Mouse (Mus musculus) lung, postnatal 0 days (tissue): Measurements from ENCODE around the gene Mtss1l. TPM values are rescaled to one million over a fixed set of nuclear protein-coding genes. Genes with fewer than 3 reads are reported as not detected.

Source experiments
- ATAC-seq: fragments of 200-750 bp; cut with Nextera tagmentation; 2 replicates; pipeline ENCODE4 v1.8.0; 2017; ENCODE audit warnings: moderate library complexity
- DNase-seq: peaks from one replicate; pipeline ENCODE4 v3.0.0-alpha.2; 2016; ENCODE audit warnings: low spot score
- H3K27ac ChIP-seq: fragments of 300-500 bp; sonication (generic); 2 replicates; pipeline ENCODE4 v1.5.1; 2014; ENCODE audit warnings: antibody characterized with exemption, mild to moderate bottlenecking, low read length, mixed read lengths
- H3K27me3 ChIP-seq: fragments of 300-500 bp; sonication (generic); replicated peaks from 2 replicates; pipeline ENCODE4 v1.6.1; 2014; ENCODE audit warnings: low read length, mixed read lengths; ENCODE audit not compliant: insufficient read depth
- H3K36me3 ChIP-seq: fragments of 300-500 bp; sonication (generic); 2 replicates; pipeline ENCODE4 v1.6.1; 2014; ENCODE audit warnings: low read length, mixed read lengths; ENCODE audit not compliant: insufficient read depth
- H3K4me1 ChIP-seq: fragments of 300-500 bp; sonication (generic); 2 replicates; pipeline ENCODE4 v1.6.1; 2014; ENCODE audit warnings: antibody characterized with exemption, low read depth, low read length, mixed read lengths; ENCODE audit not compliant: insufficient read depth
- H3K4me2 ChIP-seq: fragments of 300-500 bp; sonication (generic); replicated peaks from 2 replicates; pipeline ENCODE4 v1.6.1; 2014; ENCODE audit warnings: low read depth, mild to moderate bottlenecking, low read length, moderate library complexity, mixed read lengths
- H3K4me3 ChIP-seq: fragments of 300-500 bp; sonication (generic); 2 replicates; pipeline ENCODE4 v1.5.1; 2014; ENCODE audit warnings: low read depth, low read length
- H3K9ac ChIP-seq: fragments of 300-500 bp; sonication (generic); replicated peaks from 2 replicates; pipeline ENCODE4 v1.6.1; 2014; ENCODE audit warnings: low read depth, mild to moderate bottlenecking
- H3K9me3 ChIP-seq: fragments of 300-500 bp; sonication (generic); 2 replicates; pipeline ENCODE4 v1.6.1; 2016; ENCODE audit warnings: low read length, mixed read lengths
- CTCF ChIP-seq: IDR thresholded peaks from 2 replicates; pipeline ENCODE4 v1.5.1; 2016; ENCODE audit warnings: antibody characterized with exemption, mild to moderate bottlenecking
- EP300 ChIP-seq: IDR thresholded peaks from 2 replicates; pipeline ENCODE4 v1.6.1; 2016; ENCODE audit warnings: antibody characterized with exemption, mild to moderate bottlenecking, control low read depth
- WGBS: fragments of 180-500 bp; shearing (Covaris S2); extraction: QIAGEN DNeasy Blood & Tissue Kit; methylation state at CpG from one replicate; pipeline ENCODE4 v1.1.7; 2014; 5-methylcytosine and 5-hydroxymethylcytosine counted together
- polyA plus RNA-seq: library from polyadenylated mRNA; unstranded; fragments of >200 nt; fragmentation: Nextera tagmentation; extraction: Ambion mirVana; gene quantifications from 2 replicates; pipeline ENCODE4 v1.2.1, GENCODE M21; 2015

Gene Mtss1l
- polyA plus RNA-seq, 1 experiment from 2014 or later, result 13.8 TPM

DNA sequence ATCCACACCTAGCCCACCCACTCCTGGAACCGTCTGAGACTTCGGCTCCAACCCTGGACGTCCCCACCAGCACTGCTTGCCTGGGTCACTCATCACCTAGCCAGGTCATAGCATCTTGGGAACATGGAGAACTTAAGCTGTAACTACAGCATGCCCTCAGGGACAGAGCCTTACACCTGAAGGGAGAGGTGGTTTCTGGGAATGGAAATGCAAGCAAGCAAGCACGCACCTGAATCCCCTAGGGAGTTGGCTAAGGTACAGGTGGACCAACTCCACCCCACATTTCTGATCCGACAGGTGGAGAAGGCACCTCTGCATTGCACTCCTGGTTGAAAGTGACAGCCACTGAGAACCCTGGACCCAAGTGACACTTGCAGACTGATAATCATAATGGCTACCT is 30.2 kb downstream of the Mtss1l start:
- TF ChIP-seq CTCF, result no peak
- no peak for TF ChIP-seq EP300
- Histone ChIP-seq H3K4me1 (no peaks in the 10 kb centered on the region), H3K9me3 (no peaks in the 10 kb centered on the region), H3K9ac (no peak overlapping the region), H3K4me2 (no peak overlapping the region), H3K27ac (no peak overlapping the region), H3K36me3 (no peaks in the 10 kb centered on the region), H3K27me3 (no peaks in the 10 kb centered on the region), H3K4me3 (no peak overlapping the region)
- ATAC-seq (no peak), DNase-seq (no peak)
- 72% methylated on average over 5 of the region's 5 CpGs for WGBS

DNA sequence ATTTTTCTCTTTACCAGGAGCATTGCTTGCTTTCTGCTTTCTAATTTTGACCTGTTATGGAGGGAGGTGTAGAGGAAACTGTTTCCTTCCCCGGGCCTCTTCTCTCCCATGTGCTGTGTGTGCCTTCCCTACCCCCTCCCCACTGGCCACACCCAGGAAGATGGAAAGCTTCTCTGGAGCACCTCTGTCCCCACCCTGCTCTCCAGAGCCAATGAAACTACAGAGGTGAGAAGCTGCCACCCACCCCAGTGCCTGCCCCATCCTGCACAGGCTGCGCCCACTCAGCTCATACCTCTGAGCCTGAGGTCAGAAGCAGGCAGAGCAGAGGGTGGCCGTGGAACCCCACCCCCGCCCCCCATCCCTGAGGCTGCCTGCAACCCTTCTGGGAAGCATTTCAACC is 33.4 kb downstream of the Mtss1l start:
- Histone ChIP-seq H3K4me1 (no peaks in the 10 kb centered on the region), H3K4me2 (no peak overlapping the region), H3K4me3 (no peak overlapping the region), H3K27me3 (no peaks in the 10 kb centered on the region), H3K9me3 (no peaks in the 10 kb centered on the region), H3K36me3 (no peaks in the 10 kb centered on the region), H3K9ac (no peak overlapping the region), H3K27ac (no peak overlapping the region)
- TF ChIP-seq CTCF (no peak), EP300 (no peak)
- WGBS, result 50% methylated on average over 4 of the region's 4 CpGs
- ATAC-seq (0 out of 2 replicates have a peak, but pooled peaks have one; percentile 13), DNase-seq (no peak)

DNA sequence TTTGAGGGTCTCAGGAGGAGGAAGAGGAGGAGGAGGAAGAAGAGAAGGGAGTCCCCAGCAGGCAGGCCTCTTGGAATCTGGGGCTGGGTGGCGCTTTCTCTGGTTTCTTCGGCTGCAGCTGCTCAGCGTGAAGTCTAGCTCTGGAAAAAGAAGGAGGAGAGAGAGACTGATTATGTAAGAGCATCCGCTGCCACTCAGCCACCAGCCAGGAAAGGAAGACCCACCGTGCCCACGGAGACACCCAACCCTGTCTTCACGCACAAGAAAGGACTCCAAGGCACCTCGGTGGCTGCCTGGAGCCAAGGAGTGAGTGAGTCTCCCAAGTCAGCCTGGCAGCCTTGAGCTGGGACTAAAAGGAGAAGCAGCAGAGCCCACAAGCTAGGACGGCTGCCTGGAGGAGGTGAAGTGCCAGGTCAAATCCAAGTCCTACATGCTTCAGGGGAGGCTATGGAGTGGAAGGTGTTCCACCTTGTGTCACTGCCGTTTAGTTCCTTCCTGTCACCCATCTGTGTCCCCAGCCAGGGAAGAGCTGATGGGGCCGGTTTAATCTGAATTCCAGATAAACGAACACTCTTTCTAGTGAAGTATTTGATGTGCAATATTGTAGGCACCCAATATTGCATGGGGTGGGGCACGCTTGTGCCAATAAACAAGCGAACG is 34.4 kb downstream of the Mtss1l start:
- no peaks in the 10 kb centered on the region; the same call in 1 of the 2 replicates for H3K4me1 ChIP-seq
- no peaks in the 10 kb centered on the region for H3K27me3 ChIP-seq
- no peaks in the 10 kb centered on the region for H3K9me3 ChIP-seq
- TF ChIP-seq CTCF (no peak), EP300 (no peak)
- H3K4me3 ChIP-seq, result no peak overlapping the region
- DNase-seq (no peak), ATAC-seq (no peak)
- no peak overlapping the region for H3K4me2 ChIP-seq
- no peak overlapping the region for H3K27ac ChIP-seq
- no peaks in the 10 kb centered on the region for H3K36me3 ChIP-seq
- H3K9ac ChIP-seq, result no peak overlapping the region
- 45% methylated on average over 15 of the region's 15 CpGs for WGBS

DNA sequence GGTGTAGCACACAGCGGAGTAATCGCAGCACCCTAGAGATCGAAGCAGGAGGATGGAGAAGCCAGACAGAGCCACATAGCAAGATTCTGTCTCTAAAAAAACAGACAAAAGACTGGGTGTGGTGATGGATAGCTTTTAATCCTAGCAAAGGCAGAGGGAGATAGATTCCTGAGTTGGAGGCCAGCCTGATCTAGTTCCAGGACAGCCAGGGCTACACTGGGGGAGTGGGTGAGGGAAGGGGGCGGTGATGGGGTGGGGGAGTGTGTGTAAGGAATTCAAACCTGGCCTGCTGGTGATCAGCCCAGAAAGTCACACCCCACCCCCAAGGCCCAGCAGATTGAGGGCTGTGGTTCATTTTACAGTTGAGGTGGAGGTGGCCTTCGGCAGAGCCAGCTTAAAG is 34.9 kb downstream of the Mtss1l start:
- H3K27ac ChIP-seq, result no peak overlapping the region
- H3K4me2 ChIP-seq, result no peak overlapping the region
- H3K9ac ChIP-seq, result no peak overlapping the region
- peaks cover 1% of the 10 kb centered on the region; the same call in 1 of the 2 replicates for H3K4me1 ChIP-seq
- no peaks in the 10 kb centered on the region for H3K9me3 ChIP-seq
- H3K27me3 ChIP-seq, result no peaks in the 10 kb centered on the region
- DNase-seq (no peak), ATAC-seq (no peak)
- WGBS, result 83% methylated on average over 5 of the region's 5 CpGs
- no peak overlapping the region for H3K4me3 ChIP-seq
- no peak for TF ChIP-seq CTCF
- TF ChIP-seq EP300, result no peak
- no peaks in the 10 kb centered on the region for H3K36me3 ChIP-seq

DNA sequence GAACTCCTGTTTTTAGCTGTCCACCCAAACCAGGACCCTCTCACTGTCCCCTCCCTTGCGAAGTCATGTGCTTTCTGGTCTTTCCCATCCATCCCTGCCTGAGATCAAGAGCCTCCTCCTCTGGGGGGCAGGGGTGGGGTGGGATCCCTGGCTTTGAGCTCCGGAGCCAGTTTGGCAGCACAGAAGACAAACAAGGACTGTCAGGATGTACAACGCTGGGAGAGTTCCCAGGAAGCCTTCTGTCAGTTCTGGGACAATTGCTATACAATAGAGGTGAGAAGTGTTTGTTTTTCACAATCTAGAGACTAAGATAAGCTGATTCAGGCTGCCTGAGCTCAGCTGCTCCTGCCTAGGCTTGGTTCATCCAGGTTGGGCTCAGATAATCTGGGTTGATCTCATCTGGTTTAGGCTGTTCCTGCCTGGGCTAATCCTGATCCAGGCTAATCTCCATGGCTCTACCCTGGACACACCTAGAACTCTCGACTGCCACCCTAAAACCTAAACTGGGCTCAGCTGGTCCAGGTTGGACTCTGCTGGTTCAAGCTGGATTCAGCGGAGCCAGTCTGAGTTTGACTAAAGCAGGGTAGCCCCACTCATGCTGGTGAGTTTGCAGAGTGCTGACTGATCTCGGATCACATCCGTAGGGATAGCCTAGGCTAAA is 39.1 kb downstream of the Mtss1l start:
- 54% methylated on average over 7 of the region's 7 CpGs for WGBS
- no peak overlapping the region for H3K4me3 ChIP-seq
- peak; percentile 64 for ATAC-seq

DNA sequence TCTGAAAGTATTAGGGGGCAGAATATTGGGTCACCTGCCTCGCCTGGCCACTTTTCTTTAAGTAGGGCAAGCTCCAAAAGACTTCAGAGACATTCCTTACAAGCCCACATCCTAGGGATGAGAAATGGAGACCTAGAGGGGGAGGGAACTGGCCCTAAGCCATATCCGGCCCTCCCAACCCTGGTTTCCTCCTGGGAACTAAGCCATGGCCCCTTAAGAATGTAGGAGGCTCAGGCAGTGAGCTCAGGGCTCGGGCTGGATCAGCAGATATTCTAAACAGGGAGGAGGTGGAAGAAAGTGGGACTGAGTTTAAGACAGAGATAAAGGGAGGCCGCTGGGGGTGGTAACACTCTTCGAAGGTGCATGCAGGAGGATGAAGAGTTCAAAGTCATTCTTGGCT is 39.9 kb downstream of the Mtss1l start:
- TF ChIP-seq CTCF (no peak), EP300 (peak; percentile 73)
- Histone ChIP-seq H3K9ac (no peak overlapping the region), H3K36me3 (no peaks in the 10 kb centered on the region), H3K27me3 (no peaks in the 10 kb centered on the region), H3K4me2 (no peak overlapping the region), H3K4me1 (peaks cover 3% of the 10 kb centered on the region; the same call in 1 of the 2 replicates), H3K9me3 (no peaks in the 10 kb centered on the region), H3K4me3 (no peak overlapping the region), H3K27ac (0 out of 2 replicates have a peak overlapping the region, but pooled peaks have one; percentile 14)
- 19% methylated on average over 5 of the region's 5 CpGs for WGBS
- DNase-seq (peak; percentile 79), ATAC-seq (peak; percentile 83)

More for the DNA sequence above, 39.1 kb downstream of the Mtss1l start:
- Histone ChIP-seq H3K9me3 (no peaks in the 10 kb centered on the region), H3K4me2 (no peak overlapping the region), H3K4me1 (peaks cover 3% of the 10 kb centered on the region; the same call in 1 of the 2 replicates), H3K36me3 (no peaks in the 10 kb centered on the region), H3K27ac (peak overlapping the region; percentile 6), H3K27me3 (no peaks in the 10 kb centered on the region), H3K9ac (no peak overlapping the region)
- DNase-seq, result peak; percentile 56
- TF ChIP-seq CTCF, result 0 out of 2 replicates have a peak, but pooled peaks have one; percentile 3
- peak; percentile 55 for TF ChIP-seq EP300
